Mouse (Mus musculus): ENCODE results near the gene Atp2b1.

Gene Atp2b1

GRCm38 (mm10) chr10:98913961-98914809 lies at the start of gene Atp2b1:
Gene Atp2b1 (plus strand): TSS chr10:98914406.
- DNase-seq (ENCODE audit: low spot score) = peak; percentile 89

GRCm38 (mm10) chr10:98864851-98865250 lies 49.4 kb upstream of the Atp2b1 start:
- no peak for DNase-seq (ENCODE audit: low spot score)

- DNase-seq (ENCODE audit: low spot score) = no peak
Observed at GRCm38 (mm10) chr10:98866836-98867370, 47.3 kb upstream of the Atp2b1 start.

GRCm38 (mm10) chr10:98868351-98868908 lies 45.8 kb upstream of the Atp2b1 start:
- no peak for DNase-seq (ENCODE audit: low spot score)

GRCm38 (mm10) chr10:98877855-98878254 lies 36.4 kb upstream of the Atp2b1 start:
- no peak for DNase-seq (ENCODE audit: low spot score)

GRCm38 (mm10) chr10:98878636-98879035 lies 35.6 kb upstream of the Atp2b1 start:
- DNase-seq (ENCODE audit: low spot score) = no peak

GRCm38 (mm10) chr10:98880057-98880456 lies 34.1 kb upstream of the Atp2b1 start:
- no peak for DNase-seq (ENCODE audit: low spot score)

- no peak for DNase-seq (ENCODE audit: low spot score)
Observed at GRCm38 (mm10) chr10:98880711-98881110, 33.5 kb upstream of the Atp2b1 start.

- DNase-seq (ENCODE audit: low spot score) = no peak
Observed at GRCm38 (mm10) chr10:98881492-98881891, 32.7 kb upstream of the Atp2b1 start.

- DNase-seq (ENCODE audit: low spot score) = no peak
Observed at GRCm38 (mm10) chr10:98882587-98882986, 31.6 kb upstream of the Atp2b1 start.

- DNase-seq (ENCODE audit: low spot score) = no peak
Observed at GRCm38 (mm10) chr10:98884445-98884844, 29.8 kb upstream of the Atp2b1 start.

GRCm38 (mm10) chr10:98886770-98887271 lies 27.4 kb upstream of the Atp2b1 start:
- DNase-seq (ENCODE audit: low spot score) = no peak

- DNase-seq (ENCODE audit: low spot score) = no peak
Observed at GRCm38 (mm10) chr10:98891361-98891760, 22.8 kb upstream of the Atp2b1 start.

GRCm38 (mm10) chr10:98897507-98897906 lies 16.7 kb upstream of the Atp2b1 start:
- no peak for DNase-seq (ENCODE audit: low spot score)

GRCm38 (mm10) chr10:98897913-98898748 lies 16.1 kb upstream of the Atp2b1 start:
- DNase-seq (ENCODE audit: low spot score) = no peak

- no peak for DNase-seq (ENCODE audit: low spot score)
Observed at GRCm38 (mm10) chr10:98901533-98901932, 12.7 kb upstream of the Atp2b1 start.

- no peak for DNase-seq (ENCODE audit: low spot score)
Observed at GRCm38 (mm10) chr10:98905987-98906386, 8.2 kb upstream of the Atp2b1 start.

- no peak for DNase-seq (ENCODE audit: low spot score)
Observed at GRCm38 (mm10) chr10:98906941-98907549, 7.2 kb upstream of the Atp2b1 start.

GRCm38 (mm10) chr10:98913610-98913960 lies 621 bp upstream of the Atp2b1 start:
- no peak for DNase-seq (ENCODE audit: low spot score)

- DNase-seq (ENCODE audit: low spot score) = peak; percentile 74
Observed at GRCm38 (mm10) chr10:98914810-98915241, 620 bp downstream of the Atp2b1 start.

GRCm38 (mm10) chr10:98915398-98915931 lies 1.3 kb downstream of the Atp2b1 start:
- DNase-seq (ENCODE audit: low spot score) = peak; percentile 33
